8 mouse cellular contexts compared by ENCODE assay signal in genomic region chr17:35534343-35534742, GRCm38 (mm10). TPM values are rescaled to one million over a fixed set of nuclear protein-coding genes. Genes with fewer than 3 reads are reported as not detected.
DNase-seq lines count a peak whose midpoint lies in the region; ATAC-seq and TF ChIP-seq lines count a peak whose summit lies in the region.

No protein-coding gene starts in this region.

- WGBS in kidney, embryonic 14.5 days, result 17% methylated on average over 6 of the region's 6 CpGs
- 7% methylated on average over 6 of the region's 6 CpGs for WGBS in limb, embryonic 14.5 days

- H3K36me3 ChIP-seq in kidney, embryonic 14.5 days (ENCODE audit: control insufficient read depth, insufficient read depth, low read length), result peaks cover 14% of the 10 kb centered on the region; the same call in 1 of the 2 replicates
- peaks cover 16% of the 10 kb centered on the region for H3K36me3 ChIP-seq in limb, embryonic 14.5 days (ENCODE audit: control insufficient read depth, insufficient read depth, low read length)

- no peak overlapping the region for H3K4me3 ChIP-seq in kidney, embryonic 14.5 days (ENCODE audit: low read length)
- H3K4me3 ChIP-seq in limb, embryonic 14.5 days (replicated peaks; ENCODE audit: low read length), result no peak overlapping the region

- H3K4me2 ChIP-seq in kidney, embryonic 14.5 days (replicated peaks; ENCODE audit: low read depth, low read length), result no peak overlapping the region
- no peak overlapping the region for H3K4me2 ChIP-seq in limb, embryonic 14.5 days (replicated peaks; ENCODE audit: low read depth, low read length, severe bottlenecking)

- no peaks in the 10 kb centered on the region for H3K9me3 ChIP-seq in kidney, embryonic 14.5 days (ENCODE audit: control insufficient read depth, low read length)
- H3K9me3 ChIP-seq in limb, embryonic 14.5 days (ENCODE audit: control insufficient read depth, low read length), result no peaks in the 10 kb centered on the region

- H3K4me1 ChIP-seq in kidney, embryonic 14.5 days (ENCODE audit: control insufficient read depth, insufficient read depth, low read length), result 0 out of 2 replicates have a peak, but pooled peaks cover 2% of the 10 kb centered on the region
- H3K4me1 ChIP-seq in limb, embryonic 14.5 days (ENCODE audit: control insufficient read depth, insufficient read depth, low read length), result no peaks in the 10 kb centered on the region

- peak; percentile 86 for DNase-seq in urinary bladder, postnatal 14 days (ENCODE audit: low spot score)
- no peak for DNase-seq in urinary bladder, adult 2 months (ENCODE audit: low spot score)
- peak; percentile 72 for DNase-seq in gastrocnemius, postnatal 10 days
- DNase-seq in limb, embryonic 14.5 days (ENCODE audit: low spot score), result peak; percentile 79
- peak; percentile 67 for DNase-seq in neural tube, embryonic 10.5 days (ENCODE audit: extremely low spot score, low spot score)
- peak; percentile 52 for DNase-seq in telencephalon, adult 2 months (ENCODE audit: low read depth, low spot score)

- no peak overlapping the region for H3K27ac ChIP-seq in kidney, embryonic 14.5 days (ENCODE audit: low read depth, low read length)
- H3K27ac ChIP-seq in limb, embryonic 14.5 days (replicated peaks; ENCODE audit: low read depth, low read length), result no peak overlapping the region

- peak; percentile 83 for ATAC-seq in common myeloid progenitor, adult 5-6 weeks (replicated peaks; ENCODE audit: low read depth, poor library complexity, severe bottlenecking)
- peak; percentile 56; the same call in 1 of the 2 replicates for ATAC-seq in kidney, embryonic 14.5 days (ENCODE audit: low FRiP score, low TSS enrichment)
- ATAC-seq in limb, embryonic 14.5 days (ENCODE audit: low FRiP score, low read depth), result peak; percentile 63; the same call in 1 of the 2 replicates

- H3K27me3 ChIP-seq in kidney, embryonic 14.5 days (ENCODE audit: control insufficient read depth, insufficient read depth, low read length), result no peaks in the 10 kb centered on the region
- H3K27me3 ChIP-seq in limb, embryonic 14.5 days (ENCODE audit: control insufficient read depth, insufficient read depth, low read length), result no peaks in the 10 kb centered on the region

- no peak overlapping the region for H3K9ac ChIP-seq in kidney, embryonic 14.5 days (ENCODE audit: low read depth, low read length)
- no peak overlapping the region for H3K9ac ChIP-seq in limb, embryonic 14.5 days (ENCODE audit: low read depth, low read length, severe bottlenecking)

- no peak for TF ChIP-seq POLR2A in limb, embryonic 14.5 days (IDR thresholded peaks at IDR 0.05; ENCODE audit: borderline replicate concordance, extremely low read depth, insufficient read depth, insufficient read length)

RNA-seq across cellular contexts. Expression of gene Psors1c2, which starts 1.3 kb away (rescaled TPM):
- polyA plus RNA-seq in urinary bladder, adult 2 months (2012; rRNA removed), result 0.12 and 0.15 TPM in 2 replicates
- not detected in 2 replicates for total RNA-seq in common myeloid progenitor, adult 5-6 weeks (2017)
- total RNA-seq in gastrocnemius, postnatal 10 days (2021), result not detected
- polyA plus RNA-seq in kidney, embryonic 14.5 days (2014; fragmentation: Nextera tagmentation; extraction: Ambion mirVana), result 0.79 and 0.80 TPM in 2 replicates
- 1.0 and 2.2 TPM in 2 replicates for polyA plus RNA-seq in limb, embryonic 14.5 days (2012; rRNA removed)
- polyA plus RNA-seq in limb, embryonic 14.5 days (2014; fragmentation: Nextera tagmentation; extraction: Ambion mirVana), result 0.39 and 1.5 TPM in 2 replicates

RNA-seq across cellular contexts. Expression of gene Cchcr1, which starts 17.4 kb away (rescaled TPM):
- 15.3 and 16.2 TPM in 2 replicates for polyA plus RNA-seq in urinary bladder, adult 2 months (2012; rRNA removed)
- total RNA-seq in common myeloid progenitor, adult 5-6 weeks (2017), result 9.5 and 11.2 TPM in 2 replicates
- total RNA-seq in gastrocnemius, postnatal 10 days (2021), result 1 to 10 TPM; 5.0 to 6.8 TPM
- 10.3 and 19.1 TPM in 2 replicates for polyA plus RNA-seq in kidney, embryonic 14.5 days (2014; fragmentation: Nextera tagmentation; extraction: Ambion mirVana)
- polyA plus RNA-seq in limb, embryonic 14.5 days (2012; rRNA removed), result 41.2 and 43.2 TPM in 2 replicates
- polyA plus RNA-seq in limb, embryonic 14.5 days (2014; fragmentation: Nextera tagmentation; extraction: Ambion mirVana), result 11.6 and 13.9 TPM in 2 replicates

RNA-seq across cellular contexts. Expression of gene Cdsn, which starts 17.6 kb away (rescaled TPM):
- polyA plus RNA-seq in urinary bladder, adult 2 months (2012; rRNA removed), result 0.56 and 1.1 TPM in 2 replicates
- not detected in 2 replicates for total RNA-seq in common myeloid progenitor, adult 5-6 weeks (2017)
- under 1 TPM; 0.14 to 0.19 TPM for total RNA-seq in gastrocnemius, postnatal 10 days (2021)
- not detected in 2 replicates for polyA plus RNA-seq in kidney, embryonic 14.5 days (2014; fragmentation: Nextera tagmentation; extraction: Ambion mirVana)
- polyA plus RNA-seq in limb, embryonic 14.5 days (2012; rRNA removed), result 0.09 and 0.31 TPM in 2 replicates
- polyA plus RNA-seq in limb, embryonic 14.5 days (2014; fragmentation: Nextera tagmentation; extraction: Ambion mirVana), result 0.07 and 0.17 TPM in 2 replicates

RNA-seq across cellular contexts. Expression of gene Tcf19, which starts 17.7 kb away (rescaled TPM):
- polyA plus RNA-seq in urinary bladder, adult 2 months (2012; rRNA removed), result 9.6 and 11.5 TPM in 2 replicates
- total RNA-seq in common myeloid progenitor, adult 5-6 weeks (2017), result 10.5 and 10.9 TPM in 2 replicates
- total RNA-seq in gastrocnemius, postnatal 10 days (2021), result 10 to 100 TPM; 11.6 to 13.6 TPM
- 67.8 and 68.1 TPM in 2 replicates for polyA plus RNA-seq in kidney, embryonic 14.5 days (2014; fragmentation: Nextera tagmentation; extraction: Ambion mirVana)
- 73.8 and 82.6 TPM in 2 replicates for polyA plus RNA-seq in limb, embryonic 14.5 days (2012; rRNA removed)
- 75.5 and 84.3 TPM in 2 replicates for polyA plus RNA-seq in limb, embryonic 14.5 days (2014; fragmentation: Nextera tagmentation; extraction: Ambion mirVana)

RNA-seq across cellular contexts. Expression of gene Pou5f1, which starts 28.5 kb away (rescaled TPM):
- polyA plus RNA-seq in urinary bladder, adult 2 months (2012; rRNA removed), result not detected in 2 replicates
- total RNA-seq in common myeloid progenitor, adult 5-6 weeks (2017), result not detected in 2 replicates
- not detected for total RNA-seq in gastrocnemius, postnatal 10 days (2021)
- not detected in 2 replicates for polyA plus RNA-seq in kidney, embryonic 14.5 days (2014; fragmentation: Nextera tagmentation; extraction: Ambion mirVana)
- 0.06 and 0.09 TPM in 2 replicates for polyA plus RNA-seq in limb, embryonic 14.5 days (2012; rRNA removed)
- polyA plus RNA-seq in limb, embryonic 14.5 days (2014; fragmentation: Nextera tagmentation; extraction: Ambion mirVana), result not detected in 2 replicates
